Mouse (Mus musculus) heart, adult 2 months (tissue): ENCODE data around the gene Arsk. TPM values are rescaled to one million over a fixed set of nuclear protein-coding genes. Genes with fewer than 3 reads are reported as not detected.

ENCODE experiments used
- DNase-seq, 2 experiments: peaks; one replicate each; pipeline ENCODE4 v3.0.0; 2021
- H3K27ac ChIP-seq: fragments of 200-600 bp; 2 replicates; pipeline ENCODE4 v1.8.1; 2022
- H3K27me3 ChIP-seq: fragments of 200-500 bp; 2 replicates; pipeline ENCODE4 v1.6.1; 2012; ENCODE audit warnings: mild to moderate bottlenecking, low read length, inconsistent platforms, mixed read lengths; ENCODE audit not compliant: control insufficient read depth, insufficient read depth
- H3K36me3 ChIP-seq: fragments of 200-500 bp; 2 replicates; pipeline ENCODE4 v1.6.1; 2012; ENCODE audit warnings: low read length, inconsistent platforms; ENCODE audit not compliant: control insufficient read depth, insufficient read depth
- H3K4me1 ChIP-seq: fragments of 200-500 bp; 2 replicates; pipeline ENCODE4 v1.6.1; 2011; ENCODE audit warnings: low read length; ENCODE audit not compliant: control insufficient read depth, insufficient read depth
- H3K4me3 ChIP-seq: fragments of 200-600 bp; 2 replicates; pipeline ENCODE4 v1.8.1; 2022
- H3K79me2 ChIP-seq: fragments of 200-500 bp; replicated peaks from 2 replicates; pipeline ENCODE4 v1.6.1; 2012; ENCODE audit warnings: mild to moderate bottlenecking, inconsistent platforms, low read length, moderate library complexity, mixed read lengths; ENCODE audit not compliant: control insufficient read depth, insufficient read depth
- H3K9ac ChIP-seq: fragments of 200-500 bp; 2 replicates; pipeline ENCODE4 v1.6.1; 2012; ENCODE audit warnings: low read depth, mild to moderate bottlenecking, control low read depth, inconsistent platforms, low read length, mixed read lengths
- CTCF ChIP-seq: fragments of 200-600 bp; IDR thresholded peaks from 2 replicates; pipeline ENCODE4 v1.8.1; 2022; ENCODE audit warnings: antibody characterized with exemption, mild to moderate bottlenecking, moderate library complexity
- EP300 ChIP-seq: fragments of 200-500 bp; IDR thresholded peaks from 2 replicates; pipeline ENCODE4 v1.6.1; 2011; ENCODE audit warnings: low read depth, low read length, control low read depth; ENCODE audit not compliant: insufficient read depth
- POLR2A ChIP-seq: fragments of 200-500 bp; IDR thresholded peaks from 2 replicates; pipeline ENCODE4 v1.6.1; 2011; ENCODE audit warnings: mild to moderate bottlenecking, low read depth, low read length, control low read depth; ENCODE audit not compliant: insufficient read depth
- WGBS: fragments of 180-500 bp; shearing (Covaris S2); methylation state at CpG from one replicate; pipeline ENCODE4 v1.1.7; 2018; 5-methylcytosine and 5-hydroxymethylcytosine counted together
- intact Hi-C: fragments of 180-260 bp; cut with DNase I; formaldehyde crosslinking; loops from one replicate; pipeline ENCODE4 v1.15.1; 2025
- polyA plus RNA-seq: library from polyadenylated mRNA; depleted of rRNA; stranded (reverse); fragments of >200 nt; gene quantifications from 2 replicates; pipeline ENCODE4 v1.2.3, GENCODE M21; 2012
- total RNA-seq, 2 experiments: library from RNA; stranded (reverse); gene quantifications; 2 replicates each; pipeline ENCODE4 v1.2.3; 2021

Gene Arsk
- total and polyA plus RNA-seq, 3 experiments, result 2.4 to 4.0 (median 3.5) TPM

DNA sequence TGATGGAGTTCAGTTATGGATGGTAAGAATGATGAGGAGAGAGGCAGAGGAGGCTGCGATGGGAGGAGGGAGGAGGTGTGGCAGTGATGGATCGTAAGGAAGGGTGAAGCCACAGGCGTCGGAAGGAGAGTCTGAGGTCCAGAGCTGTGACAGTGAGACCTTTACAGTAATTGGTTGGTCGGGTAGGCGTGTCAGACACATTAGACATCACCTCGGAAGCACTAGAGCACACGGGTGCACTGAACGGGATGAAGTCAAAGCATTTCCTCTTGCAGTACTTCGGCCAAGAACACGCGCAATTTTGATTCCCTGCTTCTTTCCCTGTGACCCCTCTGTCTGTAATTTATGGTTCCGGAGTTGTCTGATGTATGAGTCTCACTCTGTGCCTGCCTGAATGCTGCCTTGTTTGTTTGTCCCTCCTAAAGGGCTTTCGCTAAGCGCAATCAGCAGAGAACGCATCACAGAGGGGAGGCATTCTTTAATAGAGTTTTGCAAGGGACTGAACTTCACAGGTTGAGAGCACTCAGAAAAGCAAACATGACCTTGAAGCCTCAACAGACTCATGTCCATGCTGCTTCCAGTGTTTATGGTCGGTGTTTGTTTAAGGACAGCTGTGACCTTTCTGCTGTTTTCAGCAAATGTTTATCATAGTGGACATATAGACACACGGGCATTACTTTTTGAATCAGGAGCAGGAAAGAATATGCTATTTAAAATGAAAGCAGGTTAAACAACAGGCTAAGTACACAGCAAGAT lies 10.8 kb upstream of the Arsk start:
- no peak for DNase-seq
- Histone ChIP-seq H3K27me3 (no peaks in the 10 kb centered on the region), H3K4me1 (no peaks in the 10 kb centered on the region), H3K27ac (no peak overlapping the region), H3K36me3 (no peaks in the 10 kb centered on the region), H3K9ac (no peak overlapping the region), H3K4me3 (no peak overlapping the region), H3K79me2 (no peaks in the 10 kb centered on the region; the same call in 1 of the 2 replicates)
- intact Hi-C loops, result loop anchor here (10.0 kb wide), 1 partner anchor 404 kb away; the partner anchor contains the start of gene Ell2
- TF ChIP-seq EP300, result no peak
- no peak for TF ChIP-seq POLR2A
- TF ChIP-seq CTCF, result no peak
- WGBS, result 90% methylated on average over 18 of the region's 18 CpGs

GRCm38 (mm10) chr13:76101989-76102388 lies 3.5 kb upstream of the Arsk start:
- no peak overlapping the region for H3K9ac ChIP-seq
- TF ChIP-seq CTCF (no peak), POLR2A (no peak), EP300 (no peak)
- 95% methylated on average over 2 of the region's 2 CpGs for WGBS
- no peaks in the 10 kb centered on the region for H3K79me2 ChIP-seq
- no peak for DNase-seq
- H3K27ac ChIP-seq, result no peak overlapping the region
- intact Hi-C loops, result loop anchor here (10.0 kb wide), 1 partner anchor 397 kb away; the partner anchor contains the start of gene Ell2
- H3K27me3 ChIP-seq, result no peaks in the 10 kb centered on the region
- no peaks in the 10 kb centered on the region; the same call in none of the 2 replicates for H3K4me1 ChIP-seq
- no peaks in the 10 kb centered on the region; the same call in 1 of the 2 replicates for H3K36me3 ChIP-seq
- H3K4me3 ChIP-seq, result no peak overlapping the region

- TF ChIP-seq CTCF, result no peak
- TF ChIP-seq POLR2A, result no peak
- no peak for TF ChIP-seq EP300
- peak overlapping the region; percentile 89 for H3K27ac ChIP-seq
- H3K36me3 ChIP-seq, result no peaks in the 10 kb centered on the region; the same call in 1 of the 2 replicates
- no peaks in the 10 kb centered on the region; the same call in none of the 2 replicates for H3K4me1 ChIP-seq
- no peaks in the 10 kb centered on the region for H3K79me2 ChIP-seq
- 2% methylated on average over 16 of the region's 16 CpGs for WGBS
- intact Hi-C loops, result loop anchor here (2.0 to 5.0 kb wide), 2 partner anchors 79 to 156 kb away; partner anchors contain the start of genes Rfesd and Rhobtb3
- DNase-seq, result no peak
- peak overlapping the region; percentile 83 for H3K9ac ChIP-seq
- H3K4me3 ChIP-seq, result peak overlapping the region; percentile 85
- no peaks in the 10 kb centered on the region for H3K27me3 ChIP-seq
Observed at GRCm38 (mm10) chr13:76098116-76098492, 356 bp downstream of the Arsk start.

GRCm38 (mm10) chr13:76074323-76074722 lies 24.1 kb downstream of the Arsk start:
- intact Hi-C loops, result no loop called here
- DNase-seq, result no peak
- H3K4me1 ChIP-seq, result peaks cover 1% of the 10 kb centered on the region; the same call in 1 of the 2 replicates
- no peak overlapping the region for H3K4me3 ChIP-seq
- WGBS, result 48% methylated on average over 1 of the region's 1 CpGs
- TF ChIP-seq EP300, result no peak
- no peaks in the 10 kb centered on the region; the same call in 1 of the 2 replicates for H3K36me3 ChIP-seq
- H3K9ac ChIP-seq, result no peak overlapping the region
- H3K27ac ChIP-seq, result peak overlapping the region; percentile 11
- no peaks in the 10 kb centered on the region for H3K79me2 ChIP-seq
- H3K27me3 ChIP-seq, result no peaks in the 10 kb centered on the region

DNA sequence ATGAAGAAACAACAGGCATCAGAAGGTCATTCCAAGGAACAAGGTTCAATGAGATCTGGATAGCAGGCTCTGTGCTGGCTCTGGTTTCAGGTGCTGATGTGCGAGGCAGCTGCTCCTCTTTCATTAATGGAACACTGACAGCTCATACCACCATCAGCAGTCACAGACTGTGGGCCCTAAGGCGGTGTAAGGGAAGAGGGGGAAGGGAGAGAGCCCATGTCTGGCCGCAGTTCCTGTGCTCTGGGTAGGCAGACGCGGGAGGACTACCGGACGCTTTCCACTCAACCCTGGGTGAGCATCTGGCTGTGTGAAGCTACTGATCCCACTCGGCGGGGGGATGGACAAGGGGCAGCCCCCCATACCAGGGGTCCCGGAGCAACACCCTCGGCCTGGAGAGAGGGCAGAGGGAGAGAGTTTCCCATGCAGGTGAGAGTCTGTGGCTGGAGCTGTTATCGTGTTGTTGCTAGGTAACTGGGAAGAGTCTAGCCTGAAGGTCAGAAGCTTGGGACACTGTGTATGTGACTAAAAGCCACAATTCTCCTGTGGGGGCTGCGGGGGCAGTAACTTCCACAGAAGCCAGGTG lies 34.0 kb downstream of the Arsk start:
- no peaks in the 10 kb centered on the region for H3K36me3 ChIP-seq
- TF ChIP-seq CTCF, result no peak
- TF ChIP-seq EP300, result no peak
- TF ChIP-seq POLR2A, result no peak
- H3K27ac ChIP-seq, result no peak overlapping the region
- 85% methylated on average over 13 of the region's 13 CpGs for WGBS
- no peak for DNase-seq
- H3K9ac ChIP-seq, result no peak overlapping the region
- intact Hi-C loops, result no loop called here
- H3K4me3 ChIP-seq, result no peak overlapping the region
- no peaks in the 10 kb centered on the region for H3K4me1 ChIP-seq
- no peaks in the 10 kb centered on the region for H3K27me3 ChIP-seq
- no peaks in the 10 kb centered on the region for H3K79me2 ChIP-seq

DNA sequence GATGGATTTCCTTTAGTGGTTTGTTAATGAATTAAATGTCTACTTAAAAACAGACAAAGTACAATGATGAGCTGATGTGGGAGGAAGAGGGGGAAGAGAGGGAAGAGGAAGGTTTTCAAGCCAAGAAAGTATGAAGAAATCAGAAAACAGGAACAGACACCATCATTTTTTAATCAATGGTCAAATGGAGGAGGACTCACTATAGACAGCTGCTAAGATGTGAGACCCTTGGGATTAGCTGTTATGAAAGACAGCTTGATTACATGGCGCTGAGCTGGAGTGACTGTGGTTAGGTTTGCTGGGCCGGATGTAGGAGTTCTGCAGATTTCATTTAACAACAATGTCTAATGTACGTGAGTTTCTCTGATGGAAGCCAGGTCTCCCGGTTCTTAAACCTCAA lies 34.9 kb downstream of the Arsk start:
- DNase-seq, result no peak
- Histone ChIP-seq H3K27me3 (no peaks in the 10 kb centered on the region), H3K4me1 (no peaks in the 10 kb centered on the region), H3K36me3 (no peaks in the 10 kb centered on the region), H3K9ac (no peak overlapping the region), H3K79me2 (no peaks in the 10 kb centered on the region), H3K4me3 (no peak overlapping the region), H3K27ac (no peak overlapping the region)
- intact Hi-C loops, result no loop called here
- WGBS, result 78% methylated on average over 4 of the region's 4 CpGs
- TF ChIP-seq EP300, result no peak
- no peak for TF ChIP-seq CTCF
- no peak for TF ChIP-seq POLR2A
